Mouse (Mus musculus): Measurements from ENCODE around the gene Ndn. TPM values are rescaled to one million over a fixed set of nuclear protein-coding genes. Genes with fewer than 3 reads are reported as not detected.

Ndn gene
- 8.9 and 10.1 TPM in 2 replicates for polyA plus RNA-seq (2012; rRNA removed)

GRCm38 (mm10) chr7:62346269-62346668 lies at the start of gene Ndn:
TSS of gene Ndn (plus strand) at chr7:62346569.
- no peaks in the 10 kb centered on the region for H3K4me1 ChIP-seq (ENCODE audit: control insufficient read depth, insufficient read depth, low read length)
- no peak within 1 kb of the TSS for H3K4me3 ChIP-seq (replicated peaks; ENCODE audit: extremely low read depth, low read depth, low read length)
- 41% methylated on average over 1 of the region's 1 CpGs for WGBS
- DNase-seq: no peak
- no peak for TF ChIP-seq POLR2A (IDR thresholded peaks at IDR 0.05; ENCODE audit: borderline replicate concordance, extremely low read depth, low read depth, low read length)
- no peak for TF ChIP-seq CTCF (IDR thresholded peaks at IDR 0.05; ENCODE audit: insufficient read depth, low read length)

GRCm38 (mm10) chr7:62302451-62302850 lies 43.9 kb upstream of the Ndn start:
- Histone ChIP-seq H3K4me1 (ENCODE audit: control insufficient read depth, insufficient read depth, low read length) (no peaks in the 10 kb centered on the region), H3K4me3 (replicated peaks; ENCODE audit: extremely low read depth, low read depth, low read length) (no peak overlapping the region)
- WGBS: 95% methylated on average over 3 of the region's 3 CpGs
- DNase-seq: no peak
- TF ChIP-seq POLR2A (IDR thresholded peaks at IDR 0.05; ENCODE audit: borderline replicate concordance, extremely low read depth, low read depth, low read length): no peak
- no peak for TF ChIP-seq CTCF (IDR thresholded peaks at IDR 0.05; ENCODE audit: insufficient read depth, low read length)

GRCm38 (mm10) chr7:62306896-62307614 lies 39.3 kb upstream of the Ndn start:
- no peak for DNase-seq
- 43% methylated on average over 6 of the region's 6 CpGs for WGBS
- TF ChIP-seq CTCF (IDR thresholded peaks at IDR 0.05; ENCODE audit: insufficient read depth, low read length) (no peak), POLR2A (IDR thresholded peaks at IDR 0.05; ENCODE audit: borderline replicate concordance, extremely low read depth, low read depth, low read length) (no peak)
- H3K4me1 ChIP-seq (ENCODE audit: control insufficient read depth, insufficient read depth, low read length): no peaks in the 10 kb centered on the region
- no peak overlapping the region for H3K4me3 ChIP-seq (replicated peaks; ENCODE audit: extremely low read depth, low read depth, low read length)

- TF ChIP-seq POLR2A (IDR thresholded peaks at IDR 0.05; ENCODE audit: borderline replicate concordance, extremely low read depth, low read depth, low read length): no peak
- TF ChIP-seq CTCF (IDR thresholded peaks at IDR 0.05; ENCODE audit: insufficient read depth, low read length): no peak
These were observed 29.6 kb upstream of the Ndn start for GRCm38 (mm10) chr7:62316793-62317192.

GRCm38 (mm10) chr7:62345411-62345810 lies 958 bp upstream of the Ndn start:
- Histone ChIP-seq H3K4me3 (replicated peaks; ENCODE audit: extremely low read depth, low read depth, low read length) (no peak overlapping the region), H3K4me1 (ENCODE audit: control insufficient read depth, insufficient read depth, low read length) (no peaks in the 10 kb centered on the region)
- no peak for DNase-seq
- TF ChIP-seq CTCF (IDR thresholded peaks at IDR 0.05; ENCODE audit: insufficient read depth, low read length): no peak
- no peak for TF ChIP-seq POLR2A (IDR thresholded peaks at IDR 0.05; ENCODE audit: borderline replicate concordance, extremely low read depth, low read depth, low read length)
- 17% methylated on average over 1 of the region's 1 CpGs for WGBS

More at GRCm38 (mm10) chr7:62316793-62317192, 29.6 kb upstream of the Ndn start:
- WGBS: 61% methylated on average over 5 of the region's 5 CpGs
- DNase-seq: no peak
- no peak overlapping the region for H3K4me3 ChIP-seq (replicated peaks; ENCODE audit: extremely low read depth, low read depth, low read length)
- H3K4me1 ChIP-seq (ENCODE audit: control insufficient read depth, insufficient read depth, low read length): no peaks in the 10 kb centered on the region

GRCm38 (mm10) chr7:62348106-62348803 lies 1.9 kb downstream of the Ndn start:
- H3K4me1 ChIP-seq (ENCODE audit: control insufficient read depth, insufficient read depth, low read length): no peaks in the 10 kb centered on the region
- 0 out of 2 replicates have a peak, but pooled peaks have one; percentile 18 for TF ChIP-seq POLR2A (IDR thresholded peaks at IDR 0.05; ENCODE audit: borderline replicate concordance, extremely low read depth, low read depth, low read length)
- TF ChIP-seq CTCF (IDR thresholded peaks at IDR 0.05; ENCODE audit: insufficient read depth, low read length): no peak
- 9% methylated on average over 42 of the region's 42 CpGs for WGBS
- peak; percentile 20 for DNase-seq
- peak overlapping the region; percentile 49 for H3K4me3 ChIP-seq (replicated peaks; ENCODE audit: extremely low read depth, low read depth, low read length)

GRCm38 (mm10) chr7:62348804-62349190 lies 2.4 kb downstream of the Ndn start:
- TF ChIP-seq POLR2A (IDR thresholded peaks at IDR 0.05; ENCODE audit: borderline replicate concordance, extremely low read depth, low read depth, low read length) (no peak), CTCF (IDR thresholded peaks at IDR 0.05; ENCODE audit: insufficient read depth, low read length) (no peak)
- no peak for DNase-seq
- Histone ChIP-seq H3K4me3 (replicated peaks; ENCODE audit: extremely low read depth, low read depth, low read length) (peak overlapping the region; percentile 49), H3K4me1 (ENCODE audit: control insufficient read depth, insufficient read depth, low read length) (no peaks in the 10 kb centered on the region)
- WGBS: 39% methylated on average over 17 of the region's 17 CpGs

GRCm38 (mm10) chr7:62351266-62351665 lies 4.9 kb downstream of the Ndn start:
- WGBS: 50% methylated on average over 8 of the region's 8 CpGs
- Histone ChIP-seq H3K4me3 (replicated peaks; ENCODE audit: extremely low read depth, low read depth, low read length) (no peak overlapping the region), H3K4me1 (ENCODE audit: control insufficient read depth, insufficient read depth, low read length) (no peaks in the 10 kb centered on the region)
- TF ChIP-seq CTCF (IDR thresholded peaks at IDR 0.05; ENCODE audit: insufficient read depth, low read length): no peak
- TF ChIP-seq POLR2A (IDR thresholded peaks at IDR 0.05; ENCODE audit: borderline replicate concordance, extremely low read depth, low read depth, low read length): no peak
- no peak for DNase-seq

- WGBS: 58% methylated on average over 7 of the region's 7 CpGs
- Histone ChIP-seq H3K4me3 (replicated peaks; ENCODE audit: extremely low read depth, low read depth, low read length) (no peak overlapping the region), H3K4me1 (ENCODE audit: control insufficient read depth, insufficient read depth, low read length) (no peaks in the 10 kb centered on the region)
- TF ChIP-seq CTCF (IDR thresholded peaks at IDR 0.05; ENCODE audit: insufficient read depth, low read length): no peak
- TF ChIP-seq POLR2A (IDR thresholded peaks at IDR 0.05; ENCODE audit: borderline replicate concordance, extremely low read depth, low read depth, low read length): no peak
- DNase-seq: no peak
These were observed 18.8 kb downstream of the Ndn start for GRCm38 (mm10) chr7:62365039-62365636.

All from lung, adult 2 months (tissue).